Mouse (Mus musculus) cerebellum, adult 9-10 months (tissue): Measurements from ENCODE around the gene Itgb3.

Experiments used
- DNase-seq: peaks from one replicate; pipeline ENCODE4 v3.0.0; 2022

The Itgb3 gene

DNA sequence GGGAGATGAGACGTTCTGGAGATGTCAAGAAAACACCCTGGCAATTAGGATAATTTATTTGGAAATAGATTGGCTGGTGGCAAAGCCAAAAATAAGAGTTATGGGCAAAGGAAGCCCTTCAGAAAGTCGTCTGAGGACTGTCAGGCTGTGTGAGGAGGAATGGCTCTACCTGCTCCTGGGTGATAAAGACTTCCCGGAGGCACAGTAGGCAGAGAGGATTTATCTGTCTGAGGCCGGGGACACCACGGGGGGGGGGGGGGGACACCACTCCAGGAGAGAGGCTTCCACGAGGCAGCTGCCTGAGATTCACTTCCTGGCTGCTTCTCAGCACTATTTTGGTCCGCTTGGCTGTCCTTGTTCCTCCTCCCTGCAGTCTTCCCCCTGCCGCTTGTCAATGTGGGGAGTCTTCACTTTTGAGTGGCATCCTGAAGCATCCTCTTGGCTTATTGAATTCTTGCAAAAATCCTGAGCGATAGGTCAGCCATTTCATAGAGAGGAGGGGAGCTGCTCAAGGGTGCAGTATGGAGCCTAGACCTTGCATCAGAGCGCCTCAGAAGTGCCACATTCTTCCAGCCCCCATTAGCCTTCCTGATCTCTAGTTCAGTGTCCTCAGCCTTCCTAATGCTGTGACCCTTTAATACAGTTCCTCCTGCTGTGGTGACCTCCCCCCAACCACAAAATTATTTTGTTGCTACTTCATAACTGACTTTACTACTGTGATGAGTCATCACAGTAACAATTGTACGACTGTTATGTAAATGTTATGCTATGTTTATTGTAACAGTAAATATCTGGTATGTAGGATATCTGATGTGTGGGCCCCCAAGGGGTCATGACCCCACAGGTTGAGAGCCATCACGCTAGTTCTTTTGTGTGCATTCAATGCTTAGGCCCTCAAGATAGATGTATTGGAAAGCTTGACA is 14.5 kb downstream of the Itgb3 start:
- DNase-seq: no peak

DNA sequence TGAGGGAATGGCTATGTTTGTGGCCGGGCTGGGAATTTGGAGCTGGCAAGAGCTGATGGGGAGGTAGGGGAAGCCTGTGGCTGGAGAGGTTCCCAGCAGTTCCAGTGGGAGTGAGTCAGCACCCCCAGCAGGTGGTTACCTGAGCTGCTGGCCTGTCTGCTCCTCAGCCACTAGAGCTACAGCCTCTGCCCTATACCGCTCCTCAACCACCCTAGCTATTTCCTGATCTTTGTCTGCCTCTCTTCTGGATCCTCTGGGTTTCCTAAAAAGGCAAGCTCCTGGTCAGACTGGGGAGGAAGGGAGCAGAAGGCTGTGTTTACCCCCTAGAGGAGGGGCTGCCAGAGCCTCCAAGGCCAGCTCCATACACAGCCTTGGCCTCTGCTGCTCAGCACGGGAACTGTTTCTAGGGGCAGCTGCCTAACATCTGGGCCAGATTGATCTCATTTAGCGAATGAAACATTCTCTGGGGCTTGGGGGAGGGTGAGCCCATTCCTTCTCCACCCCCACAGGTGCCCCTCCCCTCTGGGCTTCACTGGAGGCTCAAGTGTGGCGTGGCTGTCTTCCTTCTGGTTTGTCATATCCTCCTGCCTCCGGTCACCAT is 17.1 kb downstream of the Itgb3 start:
- peak; percentile 69 for DNase-seq

GRCm38 (mm10) chr11:104625453-104626402 is 17.9 kb downstream of the Itgb3 start:
- DNase-seq: no peak

DNA sequence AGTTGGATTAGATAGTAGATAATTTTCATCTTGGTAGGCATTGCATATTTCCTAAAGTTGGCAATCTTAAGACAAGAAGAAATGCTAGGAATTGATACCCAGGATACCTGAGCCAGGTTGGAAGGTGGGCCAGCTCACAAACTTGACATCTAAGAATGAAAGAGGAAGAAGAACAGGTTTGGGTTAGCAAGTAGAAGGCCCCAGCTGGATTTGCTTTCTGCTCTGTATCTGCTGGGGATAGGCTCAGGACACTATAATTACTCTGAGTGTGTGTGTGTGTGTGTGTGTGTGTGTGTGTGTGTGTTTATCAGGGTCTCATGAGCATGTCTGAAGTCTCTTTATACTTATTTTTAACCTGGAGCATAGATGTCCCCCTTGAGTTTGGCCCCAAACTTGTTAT is 18.8 kb downstream of the Itgb3 start:
- DNase-seq: no peak

- DNase-seq: no peak
These were observed 20.0 kb downstream of the Itgb3 start for GRCm38 (mm10) chr11:104627616-104628301.

GRCm38 (mm10) chr11:104628566-104628965 is 20.8 kb downstream of the Itgb3 start:
- DNase-seq: no peak

DNA sequence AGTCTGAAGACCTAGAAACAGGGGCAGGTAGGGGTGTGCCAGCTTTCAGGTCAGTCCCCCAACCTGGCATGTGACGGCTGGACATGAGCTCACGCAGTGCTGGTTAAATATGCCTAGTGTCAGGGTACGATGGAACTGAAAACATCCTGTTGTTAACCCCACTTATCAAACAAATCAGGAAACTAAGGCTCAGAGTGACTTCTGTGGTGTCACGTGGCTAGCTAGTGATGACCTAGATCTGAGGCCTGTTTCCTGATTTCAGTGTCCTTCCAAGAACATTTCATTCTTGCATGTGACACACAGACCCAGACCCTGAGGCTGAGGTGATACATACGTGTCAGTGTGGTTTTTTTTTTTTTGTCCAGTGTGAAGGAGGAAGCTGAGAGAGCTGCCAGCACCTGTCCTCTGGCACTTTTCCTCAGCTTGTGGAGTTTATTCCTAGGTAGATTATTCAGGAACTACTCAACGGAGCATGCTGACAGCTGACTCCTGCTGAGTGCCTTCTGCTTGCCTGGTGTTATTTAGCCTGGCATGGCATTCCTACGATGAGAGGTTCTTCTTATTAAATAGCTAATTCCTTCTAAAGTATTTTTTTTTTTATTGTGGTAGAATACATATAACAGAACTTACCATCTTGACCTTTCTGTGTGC is 22.5 kb downstream of the Itgb3 start:
- DNase-seq: peak; percentile 94

- no peak for DNase-seq
These were observed 23.5 kb downstream of the Itgb3 start for GRCm38 (mm10) chr11:104631306-104631705.

DNA sequence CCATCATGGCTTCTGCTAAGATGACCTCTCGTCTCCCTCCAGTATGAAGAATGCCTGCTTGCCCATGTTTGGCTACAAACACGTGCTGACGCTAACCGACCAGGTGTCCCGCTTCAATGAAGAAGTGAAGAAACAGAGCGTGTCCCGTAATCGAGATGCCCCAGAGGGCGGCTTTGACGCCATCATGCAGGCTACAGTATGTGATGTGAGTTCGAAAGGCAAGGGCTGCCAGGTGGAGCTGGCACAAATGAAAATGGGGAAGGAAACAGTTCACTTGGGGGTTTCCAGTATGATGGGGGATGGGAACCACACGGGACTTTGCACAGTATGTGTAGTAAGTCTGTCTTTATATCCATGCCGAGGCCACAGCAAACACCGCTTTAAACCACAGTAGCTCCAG is 29.2 kb downstream of the Itgb3 start:
- no peak for DNase-seq

GRCm38 (mm10) chr11:104638006-104638405 is 30.2 kb downstream of the Itgb3 start:
- DNase-seq: no peak

DNA sequence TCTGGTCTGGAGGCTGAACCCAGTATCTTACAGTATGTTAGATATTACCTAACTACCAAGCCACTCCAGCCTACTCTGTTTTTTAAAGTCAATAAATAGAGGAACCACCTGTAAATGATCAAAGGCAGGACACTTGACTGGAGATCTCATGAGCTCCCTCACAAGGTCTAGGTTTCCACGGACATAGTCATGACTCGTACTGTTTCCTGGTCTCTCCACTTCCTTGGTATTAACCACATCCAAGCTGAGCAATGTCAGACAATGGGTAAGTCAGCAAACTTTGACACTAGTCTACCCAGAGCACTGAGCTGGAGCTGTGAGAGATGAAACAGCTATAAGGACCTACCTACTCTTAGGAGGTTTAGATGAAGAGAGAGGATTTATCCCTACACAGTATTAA is 31.1 kb downstream of the Itgb3 start:
- no peak for DNase-seq

- DNase-seq: no peak
These were observed 31.8 kb downstream of the Itgb3 start for GRCm38 (mm10) chr11:104639634-104640033.

DNA sequence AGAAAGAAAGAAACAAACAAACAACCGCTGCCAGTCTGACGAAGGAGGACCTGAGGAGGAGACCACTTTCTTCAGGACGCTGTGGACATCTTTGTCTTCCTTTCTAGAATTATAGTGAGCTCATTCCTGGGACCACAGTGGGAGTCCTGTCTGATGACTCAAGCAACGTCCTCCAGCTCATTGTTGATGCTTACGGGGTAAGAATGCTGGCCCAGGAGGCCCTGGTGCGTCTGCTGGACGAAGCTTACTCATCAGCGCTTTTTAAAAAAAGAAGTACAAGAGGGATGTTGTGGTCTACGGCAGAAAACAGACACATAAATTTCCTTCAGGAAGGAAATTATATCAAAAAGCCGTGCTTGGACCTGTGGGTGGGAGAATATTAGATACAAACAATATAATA is 33.1 kb downstream of the Itgb3 start:
- no peak for DNase-seq

GRCm38 (mm10) chr11:104643236-104643635 is 35.4 kb downstream of the Itgb3 start:
- no peak for DNase-seq

DNA sequence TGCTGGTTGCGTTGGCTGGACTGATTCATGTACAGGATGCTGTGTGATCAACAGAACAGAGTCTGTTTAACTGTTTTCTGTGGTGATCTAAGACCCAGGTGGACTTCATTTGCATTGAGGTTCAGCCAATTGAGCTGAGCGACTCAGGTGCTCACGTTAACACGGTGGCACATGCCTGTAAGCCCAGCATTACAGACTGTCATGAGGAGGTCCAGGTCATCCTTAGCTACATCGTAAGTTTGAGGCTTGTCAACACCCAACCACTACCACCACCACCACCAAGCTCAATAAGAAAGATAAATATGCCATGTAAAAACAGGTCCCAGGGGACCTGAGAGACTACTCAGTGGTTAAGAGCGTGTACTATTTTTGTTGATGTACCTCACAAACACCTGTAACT is 37.6 kb downstream of the Itgb3 start:
- DNase-seq: no peak

DNA sequence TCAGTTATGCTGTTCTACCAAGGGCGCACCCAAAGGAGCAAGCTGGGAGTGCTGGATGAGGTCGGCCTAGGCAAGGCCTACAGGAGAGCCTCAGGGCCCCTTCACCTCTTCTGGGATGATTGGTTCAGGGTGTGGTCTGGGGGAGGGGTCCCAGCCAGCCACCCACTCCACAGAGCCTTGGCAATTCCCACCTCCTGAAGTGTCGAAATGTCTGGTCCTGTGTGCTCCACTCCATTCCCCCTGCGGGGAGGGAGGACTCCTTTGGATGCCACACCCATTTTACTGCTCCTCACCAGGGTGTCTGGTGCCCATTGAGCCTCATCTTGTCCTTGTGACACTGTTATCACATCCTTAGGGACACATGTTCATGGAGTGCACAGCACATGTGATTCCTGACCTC is 38.4 kb downstream of the Itgb3 start:
- no peak for DNase-seq

DNA sequence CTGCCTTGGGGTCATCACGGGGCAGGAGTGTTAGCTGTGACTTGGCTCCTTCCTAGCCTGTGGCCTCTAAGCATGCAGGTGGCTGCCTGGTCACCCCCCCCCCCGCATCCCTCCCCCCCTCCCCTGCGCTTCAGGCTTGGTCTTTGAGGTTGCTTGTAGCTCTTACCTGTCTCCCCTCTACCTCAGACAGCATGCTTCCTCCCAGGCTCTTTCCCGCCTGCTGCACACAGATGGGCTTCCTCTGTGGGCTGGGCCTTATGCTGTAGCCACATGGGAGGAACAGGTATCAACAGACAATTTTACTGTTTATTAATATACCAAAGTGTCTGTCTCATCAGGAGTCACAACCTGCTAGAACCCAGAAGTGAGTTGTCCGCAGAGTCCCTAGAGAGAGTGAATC is 38.8 kb downstream of the Itgb3 start:
- DNase-seq: no peak

- no peak for DNase-seq
These were observed 39.5 kb downstream of the Itgb3 start for GRCm38 (mm10) chr11:104647188-104647867.

GRCm38 (mm10) chr11:104648571-104648970 is 40.8 kb downstream of the Itgb3 start:
- no peak for DNase-seq

- no peak for DNase-seq
These were observed 52.8 kb downstream of the Itgb3 start for GRCm38 (mm10) chr11:104660599-104660998.

GRCm38 (mm10) chr11:104661106-104661505 is 53.3 kb downstream of the Itgb3 start:
- DNase-seq: no peak
